Mouse (Mus musculus) lung, postnatal 14 days (tissue): Measurements from ENCODE around the gene Atxn10.

Experiments
- DNase-seq: peaks from one replicate; pipeline ENCODE4 v3.0.0; 2021

Atxn10 gene

DNA sequence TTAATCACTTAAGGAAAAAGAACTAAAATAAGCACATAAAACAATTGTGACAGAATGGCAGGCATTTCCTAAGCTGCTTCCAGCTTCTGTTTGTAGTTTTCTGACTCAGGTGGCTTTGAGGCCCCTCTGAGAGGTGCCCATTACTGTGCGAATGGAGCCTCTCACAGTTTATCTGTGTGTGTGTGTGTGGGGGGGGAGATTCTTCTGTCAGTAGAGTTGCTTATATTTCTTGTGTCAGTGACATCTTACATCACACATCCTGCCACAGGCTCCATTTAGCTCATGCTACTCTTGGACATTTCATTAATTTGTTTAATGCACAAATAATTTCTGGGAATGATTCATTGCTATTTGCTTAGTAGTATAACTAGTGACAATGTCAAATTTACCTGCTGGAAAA is 70.8 kb downstream of the Atxn10 start:
- no peak for DNase-seq

DNA sequence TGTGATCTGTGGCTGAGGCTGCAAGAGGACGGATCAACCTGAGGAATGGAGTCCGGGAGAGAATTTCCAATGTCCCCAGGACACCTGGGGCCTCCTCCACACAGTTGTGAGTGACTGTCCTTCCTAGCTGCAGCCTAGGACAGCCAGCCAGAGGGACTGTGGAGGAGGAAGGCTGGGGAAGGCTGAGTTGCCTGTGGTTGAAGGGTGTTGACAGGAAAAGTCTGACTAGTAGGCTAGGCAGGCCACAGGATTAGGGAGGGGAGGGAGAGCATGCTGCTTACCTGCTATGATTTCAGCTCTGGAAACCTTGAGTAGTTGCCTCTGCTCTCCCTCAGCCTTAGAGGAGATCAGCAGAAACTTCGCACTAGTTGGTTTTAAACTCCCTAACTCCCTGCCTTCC is 71.3 kb downstream of the Atxn10 start:
- DNase-seq = no peak

DNA sequence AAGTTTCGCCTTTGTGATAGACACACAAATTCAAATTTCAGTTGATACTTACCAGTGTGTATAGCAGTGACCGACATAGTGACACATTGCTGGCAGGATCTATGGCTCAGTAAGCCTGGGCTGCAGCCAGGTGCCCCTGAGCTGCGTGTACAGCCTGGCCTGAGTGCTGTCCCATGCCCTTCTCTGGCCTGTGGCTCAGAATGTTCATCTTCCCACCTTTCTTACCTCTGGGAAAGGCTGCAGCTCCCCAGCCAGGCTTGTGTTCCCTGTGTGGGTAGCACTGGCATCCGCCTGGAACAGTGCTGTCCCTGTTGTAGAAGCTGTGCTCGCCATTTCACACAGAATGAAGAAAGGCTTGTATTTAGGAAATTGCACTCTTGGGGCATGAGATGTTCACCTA is 72.7 kb downstream of the Atxn10 start:
- no peak for DNase-seq

DNA sequence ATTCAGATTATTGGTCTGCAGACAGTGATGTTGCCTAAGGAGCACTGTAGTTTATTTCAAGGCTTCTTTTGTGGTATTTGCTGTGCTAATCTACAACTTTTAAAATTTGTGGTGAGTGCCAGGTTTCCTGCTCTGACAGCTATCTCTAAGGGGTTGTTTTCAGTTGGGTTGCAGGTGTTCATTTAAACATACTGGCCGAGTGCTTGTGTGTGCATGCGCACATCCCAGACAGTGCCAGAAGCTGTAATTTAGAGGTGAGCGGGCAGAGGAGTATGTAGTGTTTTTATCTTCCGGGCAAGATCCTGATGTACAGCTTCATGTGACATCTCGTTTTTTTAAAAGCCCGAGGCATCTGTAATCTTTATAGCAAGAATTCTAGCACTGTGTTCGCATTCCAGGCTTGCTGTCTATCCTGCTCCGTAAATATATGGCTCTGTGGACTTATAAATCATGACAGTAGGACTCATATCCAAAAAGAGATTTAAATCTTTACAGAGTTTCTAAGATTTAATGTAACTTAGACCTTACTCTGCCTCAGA is 73.3 kb downstream of the Atxn10 start:
- no peak for DNase-seq

DNA sequence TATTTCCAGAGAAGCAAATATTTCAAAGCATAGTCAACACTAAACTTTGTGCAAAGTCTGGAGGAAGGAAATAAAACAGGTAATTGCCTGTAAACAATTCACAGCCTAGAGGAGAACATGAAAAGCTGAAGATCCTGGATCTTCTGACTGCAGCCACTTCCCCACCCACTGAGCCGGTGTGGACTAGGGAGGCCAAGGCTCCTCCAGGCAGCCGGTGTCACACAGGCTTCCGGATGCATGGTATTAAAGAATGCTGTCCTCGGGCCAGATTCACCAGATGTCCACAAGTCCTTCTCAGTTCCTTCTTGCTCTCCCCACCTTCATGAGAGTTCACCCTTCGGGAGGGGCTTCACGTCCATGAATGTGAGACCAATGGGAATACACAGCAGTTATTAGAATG is 73.8 kb downstream of the Atxn10 start:
- DNase-seq = no peak

DNA sequence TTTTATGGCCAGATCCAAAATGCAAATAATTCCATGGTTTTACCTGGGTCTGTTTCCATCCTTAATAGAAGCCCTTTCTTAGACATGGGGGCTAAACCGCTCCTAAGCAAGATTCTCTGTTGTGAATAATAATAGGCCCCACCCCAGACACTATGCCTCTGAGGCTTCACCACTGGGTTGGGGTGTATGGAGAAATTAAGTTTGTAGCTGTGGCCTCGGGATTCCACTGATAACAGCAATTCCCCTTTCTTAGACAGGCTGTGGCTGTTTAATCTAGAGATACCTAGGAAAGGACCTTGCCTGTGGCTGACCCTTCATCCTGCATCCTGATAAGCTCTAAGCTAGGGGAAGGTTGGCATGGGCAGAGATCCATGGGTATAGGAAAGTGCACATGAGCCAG is 78.6 kb downstream of the Atxn10 start:
- DNase-seq = no peak

DNA sequence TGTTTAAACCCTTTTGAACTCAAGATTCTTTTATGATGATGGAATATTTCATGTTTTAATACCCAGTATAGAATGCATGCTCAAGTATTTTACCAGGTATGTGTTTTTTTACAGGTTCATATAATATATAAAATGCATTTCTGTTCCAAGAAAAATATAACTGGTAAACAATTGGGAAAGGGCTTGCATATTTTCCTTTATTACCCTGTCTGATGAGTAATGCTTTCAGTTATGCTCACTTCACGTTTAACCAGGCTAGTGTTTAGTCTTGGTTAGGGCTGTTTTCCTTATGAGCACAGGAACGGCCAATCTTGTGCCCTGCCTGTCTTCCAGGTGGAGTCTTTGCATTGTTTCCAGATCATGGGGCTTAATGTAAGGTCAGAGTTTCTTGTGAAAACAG is 84.6 kb downstream of the Atxn10 start:
- no peak for DNase-seq

DNA sequence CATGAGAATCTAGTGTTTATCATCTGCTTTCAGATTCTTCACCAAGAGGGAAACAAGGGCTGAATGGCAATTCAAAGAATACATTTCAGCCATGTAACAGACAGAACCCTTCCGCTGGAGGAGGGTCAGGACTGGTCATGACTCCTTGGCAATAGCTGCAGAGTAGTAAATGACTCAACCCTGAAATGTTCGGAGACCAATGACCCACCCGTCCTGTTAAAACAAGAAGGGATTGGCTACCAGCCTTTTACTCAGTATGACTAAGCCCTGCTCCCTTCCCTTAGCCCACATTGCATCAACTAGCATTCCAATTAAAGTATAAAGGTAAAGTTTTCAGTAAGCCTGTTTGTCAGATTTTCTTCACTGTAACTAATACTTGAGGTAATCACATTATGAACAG is 88.2 kb downstream of the Atxn10 start:
- peak; percentile 16 for DNase-seq

DNA sequence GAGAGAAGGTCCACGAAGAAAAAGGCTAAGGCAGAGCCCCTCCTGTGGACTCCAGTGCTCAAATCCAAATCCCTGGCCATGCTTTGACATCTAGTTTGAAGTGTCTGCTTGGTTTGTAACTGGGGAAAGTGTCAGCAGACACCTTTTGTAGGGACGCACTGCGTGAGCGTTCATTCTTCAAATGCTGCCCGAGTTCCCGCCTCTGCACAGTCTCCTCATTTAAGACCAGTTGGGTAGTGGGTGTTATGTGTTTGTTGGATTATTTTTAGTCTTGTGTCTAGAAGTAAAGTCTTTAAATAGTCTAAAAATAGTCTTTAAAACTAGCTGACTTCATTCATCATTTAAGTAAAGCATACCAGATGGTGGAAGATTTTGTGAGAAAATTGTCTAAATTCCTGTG is 92.1 kb downstream of the Atxn10 start:
- no peak for DNase-seq

DNA sequence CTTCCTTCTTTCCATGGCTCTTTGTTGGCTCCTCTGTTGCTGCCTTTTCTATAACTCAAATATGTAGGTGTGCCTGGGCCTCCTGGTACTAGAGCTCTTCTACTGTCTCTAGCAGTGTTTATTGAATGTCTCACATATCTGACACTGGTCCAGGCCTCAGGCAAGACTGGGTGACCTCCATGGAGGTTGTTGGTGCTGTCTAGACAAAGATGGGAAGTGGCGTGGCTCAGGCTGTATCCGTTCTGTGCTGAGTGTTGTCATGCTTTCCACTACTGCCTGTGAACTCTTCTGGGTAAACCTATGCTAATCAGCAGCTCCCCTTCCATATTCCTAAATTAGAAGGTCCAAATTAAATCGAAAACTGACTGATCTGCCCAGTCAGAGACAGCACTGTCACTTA is 106.5 kb downstream of the Atxn10 start:
- DNase-seq = peak; percentile 24

DNA sequence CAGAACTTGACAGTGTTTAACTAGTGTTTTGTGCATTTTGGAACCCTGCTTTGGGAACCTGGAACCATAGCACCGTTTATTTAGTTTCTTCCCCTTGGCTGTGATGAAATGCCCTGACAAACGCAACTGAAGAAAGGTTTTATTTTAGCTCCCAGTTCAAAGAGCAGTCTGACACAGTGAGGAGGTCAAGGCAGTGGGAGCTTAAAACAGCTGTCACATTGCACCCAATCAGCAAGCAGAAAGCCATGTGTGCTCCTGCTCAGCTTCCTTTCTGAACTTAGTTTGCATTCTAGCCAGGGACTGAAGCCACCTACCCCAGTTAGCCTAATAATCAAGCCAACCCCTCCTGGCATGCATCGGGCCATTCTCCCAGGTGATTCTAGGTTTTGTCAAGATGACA is 110.6 kb downstream of the Atxn10 start:
- DNase-seq = no peak

DNA sequence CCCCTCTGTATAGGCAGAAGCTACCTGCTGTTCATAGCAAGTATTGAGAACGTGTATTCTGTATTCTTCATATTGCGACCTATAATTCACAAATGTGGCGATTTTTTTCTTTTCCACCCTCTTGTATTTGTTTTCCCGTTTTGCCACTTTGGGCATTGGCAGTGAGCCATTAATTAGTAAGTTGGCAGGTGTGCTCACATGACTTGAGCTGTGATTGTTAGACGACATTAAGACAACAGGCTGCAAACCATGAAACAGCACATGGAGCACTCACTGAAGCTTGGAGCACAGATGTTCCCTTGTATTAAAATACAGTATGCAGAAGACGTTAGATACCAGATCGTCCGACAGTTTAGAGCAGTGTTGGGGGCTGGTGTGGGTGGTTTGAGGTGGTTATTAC is 120.8 kb downstream of the Atxn10 start:
- no peak for DNase-seq

DNA sequence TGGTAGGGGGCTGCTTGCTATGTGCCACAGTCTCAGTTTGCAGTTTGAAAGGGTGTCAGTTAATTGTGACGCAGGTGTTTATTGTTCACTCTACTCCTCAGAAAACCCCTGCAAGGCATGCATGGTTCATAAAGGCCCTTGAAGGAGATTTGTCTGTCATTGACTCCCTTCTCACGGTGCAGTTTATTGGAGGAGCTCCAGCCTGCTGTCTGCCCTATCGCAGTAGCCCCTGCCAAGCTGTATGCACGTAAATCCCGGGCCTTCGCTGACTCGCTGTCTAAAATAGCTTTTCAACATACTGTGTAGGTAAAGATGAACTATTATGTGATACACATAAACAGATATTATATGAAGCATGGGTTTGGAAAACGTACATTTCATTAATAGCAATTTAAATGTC is 121.8 kb downstream of the Atxn10 start:
- no peak for DNase-seq

DNA sequence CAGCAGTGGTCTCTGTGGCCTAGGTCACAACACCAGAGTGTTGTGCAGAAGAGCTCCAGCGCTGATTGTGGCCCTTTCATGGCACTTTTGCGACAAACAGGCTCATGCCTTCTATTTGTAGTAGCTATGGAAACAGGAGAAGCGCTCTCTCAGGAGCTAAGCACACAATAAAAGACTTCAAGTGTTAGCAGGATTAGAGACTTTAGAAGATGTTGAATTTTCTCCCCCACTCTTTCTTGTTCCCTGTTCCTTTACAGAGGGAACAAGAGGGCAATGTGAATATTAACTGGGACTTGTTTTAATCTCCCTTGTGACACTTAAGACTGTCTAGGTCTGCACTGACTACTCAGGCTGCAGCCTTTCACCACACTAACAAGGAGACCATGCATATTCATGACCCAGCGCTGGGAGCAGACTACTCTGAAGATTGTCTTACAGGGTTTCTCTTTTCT is 122.6 kb downstream of the Atxn10 start:
- DNase-seq = no peak

DNA sequence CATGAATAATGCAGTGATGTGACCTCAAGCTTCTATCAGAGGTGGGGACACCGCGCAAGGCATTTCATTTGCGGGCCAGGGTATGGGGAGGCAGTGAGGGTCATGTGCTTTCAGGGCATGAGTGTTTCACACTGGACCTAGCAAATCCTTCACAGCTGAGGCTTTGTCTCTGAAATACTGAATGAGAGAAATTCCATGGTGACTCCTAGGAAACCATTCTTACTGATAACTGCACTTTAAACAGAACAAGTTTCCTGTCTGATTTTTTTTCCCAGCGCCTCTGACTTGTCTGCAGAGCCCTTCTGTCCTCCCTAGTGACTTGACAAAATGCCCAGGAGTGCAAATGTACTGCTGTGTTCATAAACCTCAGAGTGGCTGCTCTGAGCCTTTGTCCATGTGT is 125.5 kb downstream of the Atxn10 start:
- DNase-seq = no peak

DNA sequence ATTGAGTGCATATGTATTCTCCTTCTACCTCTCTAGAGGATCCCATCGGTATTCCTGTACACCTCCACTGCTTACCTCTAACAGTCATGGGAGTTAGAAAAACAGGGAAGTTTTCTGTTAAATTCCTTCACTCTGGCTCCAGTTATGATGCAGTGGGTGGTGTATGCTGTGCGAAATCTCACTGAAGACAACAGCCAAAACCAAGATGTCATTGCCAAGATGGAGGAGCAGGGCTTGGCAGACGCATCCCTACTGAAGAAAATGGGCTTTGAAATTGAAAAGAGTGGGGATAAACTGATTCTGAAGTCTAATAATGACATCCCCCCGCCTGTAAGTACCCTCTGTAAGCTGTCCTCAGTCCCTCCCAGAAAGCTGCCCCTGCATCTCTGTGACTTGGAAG is 126.1 kb downstream of the Atxn10 start:
- DNase-seq = no peak

DNA sequence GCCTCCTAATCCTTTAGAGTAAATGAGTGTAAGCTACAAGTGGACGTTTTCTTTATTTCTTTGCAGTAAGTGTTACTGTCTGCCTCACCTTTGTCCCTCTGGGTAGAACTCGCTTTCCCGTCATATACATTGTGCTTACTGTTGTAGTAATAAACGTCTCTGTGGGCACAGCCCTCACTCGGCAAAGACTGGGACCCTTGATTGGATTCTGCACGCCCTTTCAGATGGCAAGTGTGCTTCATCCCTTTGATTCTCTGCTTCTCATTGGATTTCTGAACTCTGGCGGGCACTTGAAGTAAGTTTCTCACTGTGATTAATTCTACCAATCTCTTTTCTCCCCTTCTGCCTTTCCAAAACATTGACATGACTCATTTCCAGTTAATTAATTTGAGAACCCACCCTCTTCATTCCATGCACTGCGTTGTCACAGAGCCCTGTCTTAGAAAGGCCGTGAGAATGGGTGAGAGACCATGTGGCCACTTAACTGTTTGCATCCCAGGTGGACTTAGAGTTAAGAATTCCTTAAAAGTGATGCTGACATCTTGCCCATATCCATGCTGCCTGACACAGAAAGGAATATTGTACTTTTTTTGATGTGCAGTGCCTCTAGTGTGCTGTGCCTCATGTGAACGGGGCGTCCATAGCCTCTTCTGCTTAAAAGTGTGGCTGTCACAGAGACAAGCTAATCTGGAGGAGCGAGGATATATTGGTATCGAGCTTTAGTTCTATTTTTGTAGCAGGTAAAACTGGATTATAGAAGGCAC is 127.2 kb downstream of the Atxn10 start:
- no peak for DNase-seq

DNA sequence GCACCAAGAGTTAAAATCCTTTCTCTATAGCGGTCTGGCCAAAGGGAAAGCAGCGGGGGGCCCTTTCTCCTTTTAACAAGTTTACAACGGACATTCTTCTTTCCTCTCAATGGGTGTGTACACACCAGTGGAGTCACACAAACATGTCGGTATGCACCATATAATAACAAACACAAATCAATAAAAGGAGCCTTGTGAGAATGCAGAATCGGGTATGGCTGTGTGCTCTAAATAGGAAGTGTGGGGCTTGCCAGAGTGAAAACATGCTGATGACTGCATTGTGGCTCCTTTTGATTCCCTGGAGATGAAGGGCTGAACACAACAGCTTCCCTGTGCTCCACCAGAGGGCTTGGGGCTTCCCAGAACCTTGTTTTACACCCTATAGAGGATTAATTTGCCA is 128.1 kb downstream of the Atxn10 start:
- no peak for DNase-seq

DNA sequence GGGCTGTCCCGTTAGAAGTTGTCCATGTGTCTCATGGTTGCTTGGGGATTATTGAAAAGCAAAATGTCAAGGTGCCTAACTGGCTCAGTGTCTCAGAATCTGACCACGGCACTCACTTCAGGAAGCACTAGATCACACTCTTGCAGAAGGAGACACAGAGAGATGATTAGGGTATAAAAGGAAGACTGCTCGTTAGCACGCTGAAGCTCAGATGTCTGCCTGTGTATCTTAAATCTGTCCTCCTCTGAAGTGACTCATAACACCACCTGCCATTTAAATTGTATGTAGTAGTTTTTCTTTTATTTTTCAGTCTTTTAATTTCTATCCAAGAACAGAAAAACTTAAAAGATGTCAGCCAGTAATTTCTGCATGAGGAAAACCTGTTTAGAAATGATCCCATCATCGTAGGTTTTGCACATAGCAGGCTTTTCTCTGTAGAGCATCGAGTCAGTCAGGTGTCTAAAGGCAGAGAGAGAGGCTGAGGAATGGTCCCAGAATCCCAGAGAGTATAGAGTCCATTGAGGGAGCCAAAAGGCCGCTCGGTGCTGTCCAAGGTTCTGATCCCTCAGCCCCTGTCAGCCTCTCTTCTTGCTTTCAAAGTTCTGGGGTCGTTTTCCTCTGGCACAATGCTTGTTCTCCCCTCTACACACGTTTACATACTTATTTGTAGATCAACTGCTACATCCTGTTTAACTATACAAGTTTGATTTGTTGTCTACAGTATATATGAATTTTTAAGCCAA is 128.9 kb downstream of the Atxn10 start:
- DNase-seq = peak; percentile 17

DNA sequence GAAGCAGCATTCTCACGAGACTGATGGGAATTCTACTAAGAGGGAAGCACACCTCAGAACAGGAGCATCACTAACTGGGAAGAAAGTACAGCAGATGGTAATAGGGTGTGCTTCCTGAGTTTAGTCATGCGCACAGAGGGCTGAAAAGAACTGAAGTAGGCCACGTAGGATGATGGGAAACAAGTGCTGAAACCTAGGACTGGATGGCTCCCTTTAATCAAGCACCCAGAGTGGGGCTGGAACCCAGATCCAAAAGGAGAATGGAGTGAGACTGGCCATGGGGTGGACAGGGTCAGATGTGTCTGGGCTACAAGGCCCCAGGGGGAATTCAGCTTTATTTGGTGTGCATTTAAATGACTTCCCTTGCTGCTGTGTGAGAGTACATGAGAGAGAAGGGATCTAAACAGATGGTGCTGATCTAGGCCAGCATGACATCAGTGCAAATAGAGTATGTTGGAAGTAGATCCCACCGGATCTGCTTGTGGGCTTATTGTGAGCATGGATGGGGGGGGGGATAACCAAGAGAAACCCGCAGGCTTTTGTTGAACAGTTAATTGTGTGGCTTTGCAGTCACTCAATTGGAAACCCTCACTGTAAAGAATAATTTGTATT is 130.5 kb downstream of the Atxn10 start:
- no peak for DNase-seq

DNA sequence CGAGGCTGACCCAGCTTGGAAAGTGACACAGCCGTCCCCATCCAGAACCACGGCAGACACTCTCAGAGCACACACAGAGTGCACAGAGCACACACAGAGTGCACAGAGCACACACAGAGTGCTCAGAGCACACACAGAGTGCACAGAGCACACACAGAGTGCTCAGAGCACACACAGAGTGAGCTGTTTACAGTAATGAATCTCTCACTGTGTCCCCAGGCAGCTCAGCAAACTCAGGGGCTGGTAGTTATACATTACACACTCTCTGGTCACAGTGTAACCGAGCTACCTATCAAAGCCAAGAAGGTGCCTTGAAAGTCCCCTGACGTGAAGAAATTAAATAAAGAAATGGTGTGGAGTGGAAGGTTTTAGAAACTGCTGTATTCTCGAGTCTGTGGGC is 133.4 kb downstream of the Atxn10 start:
- no peak for DNase-seq

DNA sequence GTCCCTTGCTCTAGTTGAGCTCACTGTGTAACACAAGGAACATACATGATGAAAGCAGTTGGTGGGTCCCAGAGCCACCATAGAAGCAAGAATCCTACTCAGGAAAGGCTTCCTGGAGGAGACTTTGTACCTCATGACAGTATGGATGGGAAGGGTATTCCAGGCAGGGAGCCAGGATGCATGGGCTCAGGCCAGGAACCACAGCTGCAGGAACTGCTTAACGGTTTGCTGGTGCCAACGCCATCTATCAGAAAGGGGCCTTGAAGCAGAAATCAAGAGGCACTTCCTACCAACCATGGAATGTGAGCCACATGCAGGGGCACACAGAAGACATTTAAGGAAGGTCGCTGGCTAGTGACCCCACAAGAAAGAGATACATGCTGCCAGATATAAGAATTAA is 138.7 kb downstream of the Atxn10 start:
- DNase-seq = no peak

DNA sequence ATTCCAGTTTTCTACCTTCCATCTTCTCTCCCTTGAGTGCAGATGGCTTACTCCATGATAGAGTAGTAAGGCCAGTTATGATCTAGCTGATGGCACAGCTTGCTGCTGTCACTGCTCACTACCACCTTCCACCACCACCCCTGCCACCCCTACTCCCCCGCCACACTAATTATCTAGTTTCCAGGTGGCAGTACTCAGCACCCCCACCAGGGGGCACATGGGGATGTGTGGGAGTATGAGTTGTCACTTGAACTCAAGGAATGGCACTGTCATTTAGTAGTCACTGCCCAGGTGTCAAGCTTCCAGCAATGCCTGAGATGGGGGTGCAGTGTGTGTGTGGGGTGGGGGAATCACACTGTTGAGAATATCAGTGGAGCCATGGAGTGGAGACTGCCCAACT is 141.5 kb downstream of the Atxn10 start:
- DNase-seq = peak; percentile 82

DNA sequence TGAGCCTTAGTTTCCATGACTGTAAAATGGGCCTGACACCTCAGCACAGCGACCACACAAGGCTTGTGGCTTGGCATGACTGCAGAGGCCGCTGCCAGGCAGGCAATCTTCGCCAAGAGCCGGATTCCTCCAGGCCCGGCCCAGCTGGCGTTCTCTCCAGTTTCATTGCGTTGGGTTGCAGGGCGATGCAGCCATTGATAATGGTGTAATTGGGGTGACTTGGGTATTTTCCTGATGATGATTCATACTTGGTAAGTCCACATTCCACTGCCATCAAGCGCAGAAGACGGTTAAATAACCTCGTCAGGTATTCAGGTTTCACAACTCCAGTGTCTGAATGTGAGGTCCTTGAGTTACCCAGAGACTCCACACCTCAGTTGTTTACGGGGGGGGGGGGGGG is 143.3 kb downstream of the Atxn10 start:
- peak; percentile 27 for DNase-seq
